Mouse (Mus musculus): ENCODE measurements around the gene Pik3r2. TPM values are rescaled to one million over a fixed set of nuclear protein-coding genes. Genes with fewer than 3 reads are reported as not detected.

Gene Pik3r2
- total RNA-seq, 2 experiments from 2014 or later, result 23.6 to 24.5 TPM

DNA sequence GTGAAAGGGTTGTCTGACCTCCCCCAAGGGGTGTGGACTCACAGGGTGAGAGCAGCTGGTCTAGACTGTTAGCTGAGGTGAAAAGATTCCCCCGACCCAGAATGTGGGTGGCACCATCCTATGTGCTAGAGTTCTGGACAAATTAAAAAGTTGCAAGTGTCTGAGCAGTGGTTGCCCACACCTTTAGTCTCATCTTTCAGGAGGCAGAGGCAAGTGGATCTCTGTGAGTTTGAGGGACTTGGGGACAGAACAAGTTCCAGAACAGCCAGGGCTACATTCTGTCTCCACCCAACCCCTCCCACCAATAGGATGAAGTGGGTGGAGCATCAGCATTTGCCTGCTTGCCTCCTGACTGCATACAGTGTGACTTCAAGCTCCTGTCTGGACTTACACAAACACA is 14.4 kb downstream of the Pik3r2 start:
- intact Hi-C loops (cut with DNase I), result no loop called here
- DNase-seq, result no peak

DNA sequence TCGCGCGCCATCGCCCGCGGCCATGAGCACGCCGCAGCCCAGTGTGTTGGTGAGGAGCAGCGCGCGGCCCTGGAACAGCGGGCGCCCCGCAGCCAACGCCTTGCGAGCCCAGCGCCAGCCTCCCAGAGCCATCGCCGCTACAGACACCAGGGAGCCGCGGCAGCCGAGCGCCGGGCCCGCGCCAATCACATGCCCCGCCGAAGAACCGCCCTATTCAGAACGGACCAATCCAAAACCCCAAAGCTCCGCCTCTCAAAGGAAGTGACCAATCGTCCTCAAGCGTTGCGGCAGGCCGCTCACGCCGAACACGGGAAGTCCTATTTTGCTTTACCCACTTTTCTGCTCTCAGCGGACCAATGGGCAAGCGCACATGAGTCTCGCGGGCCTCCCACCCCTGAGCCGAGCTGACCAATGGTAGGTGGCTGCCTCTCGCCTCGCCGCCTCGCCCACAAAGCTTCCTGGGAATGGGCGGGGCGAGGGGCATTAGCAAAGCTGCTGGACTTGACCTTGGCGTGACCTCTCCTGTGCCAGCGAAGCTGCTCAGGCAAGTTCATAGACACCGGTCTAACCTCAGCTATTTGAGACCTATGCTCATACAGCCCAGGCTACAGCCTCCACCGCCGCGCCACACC is 15.6 kb downstream of the Pik3r2 start, which contains the start of gene Mpv17l2:
Mpv17l2 (minus strand) TSS at position 172 of the 632 bp plus-strand sequence.
- intact Hi-C loops (cut with DNase I), result no loop called here
- peak; percentile 90 to 92 for DNase-seq

DNA sequence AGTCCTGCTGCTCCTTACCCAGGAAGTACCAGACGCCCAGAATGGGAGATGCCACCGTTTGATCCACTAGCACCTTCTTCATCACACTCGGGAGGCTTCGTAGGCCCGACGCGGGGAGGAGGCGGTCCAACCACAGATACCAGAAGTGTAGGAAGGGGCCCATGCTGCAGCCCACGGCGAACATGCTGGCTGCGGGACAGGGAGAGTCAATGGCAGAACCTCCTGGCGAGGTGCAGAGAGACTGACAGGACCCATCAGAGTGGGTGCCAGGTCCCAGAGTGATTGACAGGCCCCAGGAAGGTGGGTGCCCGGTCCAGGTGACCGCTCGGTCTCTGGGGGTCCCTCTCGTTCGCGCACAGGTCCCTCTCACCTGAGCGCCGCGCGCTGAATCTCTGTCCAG is 16.2 kb downstream of the Pik3r2 start:
- no peak for DNase-seq
- intact Hi-C loops (cut with DNase I), result no loop called here

DNA sequence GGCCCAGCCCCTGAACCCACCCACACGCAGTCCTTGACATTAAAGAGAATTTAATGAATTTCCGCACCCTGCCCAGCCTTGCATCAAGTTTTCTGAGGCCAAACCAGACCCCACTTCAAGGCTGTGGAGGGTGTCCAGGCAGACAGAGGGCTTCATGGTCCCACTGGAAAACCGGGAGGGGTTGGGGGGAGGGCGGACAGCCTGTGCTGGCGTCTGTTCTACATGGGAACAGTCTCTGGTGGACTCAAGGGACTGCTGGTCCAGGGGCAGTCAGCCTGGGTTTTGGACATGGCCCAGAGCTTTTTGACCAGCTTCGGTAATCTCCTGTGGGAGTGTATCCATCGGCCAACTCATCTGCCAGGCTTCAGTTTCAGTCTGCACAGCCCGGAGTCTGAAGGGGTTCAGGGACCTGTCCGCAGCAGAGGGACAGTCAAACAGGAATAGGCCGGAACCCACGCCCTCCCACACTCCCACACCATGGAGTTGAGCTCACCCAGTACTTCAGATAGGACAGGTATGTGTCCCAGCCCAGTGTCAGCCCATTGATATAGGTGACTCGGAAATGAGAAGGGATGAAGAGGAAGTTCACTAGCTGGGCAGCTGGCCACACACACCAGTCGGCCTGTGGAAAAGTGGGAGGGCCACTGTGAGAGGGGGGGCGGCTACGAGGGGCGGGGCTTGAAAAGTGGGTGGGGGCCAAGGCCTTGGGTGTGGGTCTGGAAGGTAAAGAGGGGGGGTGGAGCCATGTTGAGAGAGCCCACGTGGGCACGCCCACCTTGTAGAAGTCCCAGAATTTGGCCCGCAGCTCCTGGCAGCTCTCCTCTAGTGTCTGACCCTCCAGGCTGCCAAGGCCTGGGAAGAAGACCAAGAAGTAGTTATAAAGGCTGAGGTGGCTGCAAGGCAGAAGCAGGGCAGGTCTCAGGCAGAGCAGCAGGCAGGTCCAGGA is 17.6 kb downstream of the Pik3r2 start:
- intact Hi-C loops (cut with DNase I), result no loop called here
- DNase-seq, result peak in 1 of 2 experiments; percentile 16

DNA sequence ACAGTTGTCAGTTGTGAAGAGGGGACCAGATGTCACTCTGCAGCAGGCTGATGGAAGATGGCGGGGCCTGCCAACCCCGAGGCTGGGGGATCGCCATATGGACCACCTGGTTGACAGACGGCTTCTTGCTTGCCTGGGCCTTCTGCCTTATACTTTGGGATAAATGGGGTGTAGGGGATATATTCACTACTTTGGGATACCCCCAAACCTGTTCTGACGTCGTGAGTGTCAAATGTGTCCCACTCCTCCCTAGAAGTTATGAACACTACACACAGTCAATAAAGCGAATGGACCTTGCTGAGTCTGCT is 18.3 kb downstream of the Pik3r2 start:
- peak in 1 of 2 experiments; percentile 1 for DNase-seq
- intact Hi-C loops (cut with DNase I), result no loop called here

DNA sequence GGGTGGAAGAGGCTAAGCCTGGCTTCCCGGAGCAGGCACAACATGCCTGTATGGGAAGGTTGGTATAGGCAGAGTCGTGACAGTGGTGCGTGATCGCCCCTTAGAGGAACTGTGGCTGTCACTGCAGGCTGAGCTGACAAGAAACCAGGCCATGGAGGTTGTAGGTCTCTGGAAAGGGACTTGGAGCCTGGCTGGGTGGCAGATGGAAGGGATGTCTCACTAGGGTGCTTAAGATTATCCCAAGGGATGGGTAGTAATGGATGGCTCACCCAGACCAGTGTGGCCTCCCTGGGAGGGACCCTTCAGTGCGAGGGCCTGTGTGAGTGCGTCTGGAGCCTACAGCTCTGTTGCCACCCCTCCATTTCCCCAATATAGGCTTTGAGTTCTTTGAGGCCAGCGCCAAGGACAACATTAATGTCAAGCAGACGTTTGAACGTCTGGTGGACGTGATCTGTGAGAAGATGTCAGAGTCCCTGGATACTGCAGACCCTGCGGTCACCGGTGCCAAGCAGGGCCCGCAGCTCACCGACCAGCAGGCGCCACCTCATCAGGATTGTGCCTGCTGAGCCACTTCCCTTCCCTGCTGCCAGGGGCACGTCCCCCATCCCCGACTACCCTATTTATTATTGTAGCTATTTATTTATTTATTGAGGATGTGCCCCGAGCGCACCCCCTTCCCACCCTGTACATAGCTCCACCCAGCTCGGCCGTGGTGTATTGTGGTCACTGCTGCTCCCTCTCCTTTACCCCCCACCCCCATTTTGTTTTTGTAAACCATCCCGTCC is 18.8 kb downstream of the Pik3r2 start:
- peak in 1 of 2 experiments; percentile 13 for DNase-seq
- intact Hi-C loops (cut with DNase I), result no loop called here

DNA sequence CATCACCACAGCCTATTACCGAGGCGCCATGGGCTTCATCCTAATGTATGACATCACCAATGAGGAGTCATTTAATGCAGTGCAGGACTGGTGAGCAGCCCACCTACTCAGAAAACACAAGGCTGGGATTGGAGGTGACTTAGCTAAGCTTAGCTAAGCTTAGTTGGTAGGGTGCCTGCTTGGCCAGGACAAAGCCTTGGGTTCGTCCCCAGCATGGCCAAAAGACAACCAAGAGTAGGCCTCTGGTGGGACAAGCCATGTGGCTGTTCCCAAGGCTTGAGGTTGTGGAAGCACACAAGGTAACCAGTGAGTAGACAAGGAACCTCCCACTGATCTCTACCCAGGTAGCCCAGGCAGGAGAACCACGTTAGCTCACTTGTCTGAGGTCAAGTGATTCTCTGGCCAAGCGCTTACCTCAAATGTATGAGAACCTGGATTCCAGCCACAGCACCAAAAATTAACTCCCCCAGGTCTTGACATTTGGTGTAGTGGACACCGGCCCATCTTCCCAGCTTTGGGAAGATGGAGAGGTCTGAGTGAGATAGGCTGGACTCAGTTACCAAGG is 20.0 kb downstream of the Pik3r2 start:
- intact Hi-C loops (cut with DNase I), result no loop called here
- DNase-seq, result peak in 1 of 2 experiments; percentile 3

DNA sequence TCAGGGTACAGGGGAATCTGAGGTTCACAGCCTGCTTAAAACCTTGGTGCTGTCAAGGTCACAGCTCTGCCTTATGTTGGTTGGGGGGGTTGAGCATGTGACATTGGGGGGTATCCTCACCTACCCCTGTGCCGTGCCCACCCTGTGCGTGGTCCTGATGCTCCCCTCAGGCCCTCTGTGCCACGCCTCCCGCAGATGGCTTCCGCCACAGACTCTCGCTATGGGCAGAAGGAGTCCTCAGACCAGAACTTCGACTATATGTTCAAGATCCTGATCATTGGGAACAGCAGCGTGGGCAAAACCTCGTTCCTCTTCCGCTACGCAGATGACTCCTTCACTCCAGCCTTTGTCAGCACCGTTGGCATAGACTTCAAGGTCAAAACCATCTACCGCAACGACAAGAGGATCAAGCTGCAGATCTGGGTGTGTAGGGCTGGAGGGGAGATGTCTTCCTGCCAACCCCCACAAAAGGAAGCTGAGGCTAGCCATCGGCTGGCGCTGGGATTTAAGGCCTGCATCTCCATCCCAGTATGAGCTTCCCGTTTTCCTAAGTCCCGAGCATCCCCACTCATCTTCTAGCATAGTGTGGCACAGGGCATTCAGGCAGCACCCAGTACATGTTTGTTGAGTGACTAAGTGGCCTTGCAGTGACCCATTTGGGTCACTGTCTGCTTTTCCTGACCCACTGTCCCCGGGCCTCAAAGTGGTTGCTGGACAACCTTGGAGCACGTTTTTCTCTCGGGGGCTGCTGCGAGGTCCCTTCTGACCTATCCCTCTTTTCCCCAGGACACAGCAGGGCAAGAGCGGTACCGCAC is 20.6 kb downstream of the Pik3r2 start:
- DNase-seq, result peak in 1 of 2 experiments; percentile 6
- intact Hi-C loops (cut with DNase I), result no loop called here

DNA sequence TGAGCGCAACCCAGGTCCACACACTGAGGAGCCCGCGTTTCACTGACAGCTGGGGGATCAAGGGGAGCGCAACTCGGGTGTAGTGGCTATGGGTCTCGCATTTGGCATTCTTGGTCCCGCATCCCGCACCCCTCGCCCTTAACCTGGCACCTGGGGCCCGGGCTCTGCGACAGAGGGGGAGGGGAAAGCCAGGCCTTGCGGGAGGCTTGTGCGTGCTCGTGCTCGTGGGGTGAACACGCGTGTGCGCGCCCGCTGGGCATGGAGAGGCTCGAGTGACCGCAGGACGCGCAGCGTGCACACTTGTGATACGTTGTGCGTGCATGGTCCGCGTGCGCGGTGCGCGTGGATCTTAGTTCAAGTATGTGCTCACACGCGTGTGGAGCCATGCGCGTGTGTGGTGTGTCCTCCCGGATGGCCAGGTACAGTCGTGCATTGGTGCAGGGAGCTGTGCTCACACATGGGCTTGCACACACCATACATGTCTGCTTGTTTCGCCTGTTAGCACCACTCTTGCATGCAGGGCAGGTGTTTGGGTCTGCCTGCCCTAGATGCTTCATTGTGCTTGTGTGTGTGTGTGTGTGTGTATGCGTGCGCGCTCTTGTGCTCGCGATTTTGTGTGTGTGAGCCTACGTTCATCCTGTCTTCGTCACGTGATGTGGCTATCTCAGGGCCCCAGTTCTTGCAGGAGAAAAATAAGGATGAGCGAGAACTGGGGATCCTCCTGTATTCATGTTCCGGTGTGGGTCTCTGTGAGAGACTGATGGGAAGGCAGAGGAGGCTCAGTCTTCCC is 21.4 kb downstream of the Pik3r2 start:
- peak in 1 of 2 experiments; percentile 47 for DNase-seq
- intact Hi-C loops (cut with DNase I), result loop anchor here (5.0 kb wide), 2 partner anchors 83 to 143 kb away; partner anchors contain the start of gene Lsm4

DNA sequence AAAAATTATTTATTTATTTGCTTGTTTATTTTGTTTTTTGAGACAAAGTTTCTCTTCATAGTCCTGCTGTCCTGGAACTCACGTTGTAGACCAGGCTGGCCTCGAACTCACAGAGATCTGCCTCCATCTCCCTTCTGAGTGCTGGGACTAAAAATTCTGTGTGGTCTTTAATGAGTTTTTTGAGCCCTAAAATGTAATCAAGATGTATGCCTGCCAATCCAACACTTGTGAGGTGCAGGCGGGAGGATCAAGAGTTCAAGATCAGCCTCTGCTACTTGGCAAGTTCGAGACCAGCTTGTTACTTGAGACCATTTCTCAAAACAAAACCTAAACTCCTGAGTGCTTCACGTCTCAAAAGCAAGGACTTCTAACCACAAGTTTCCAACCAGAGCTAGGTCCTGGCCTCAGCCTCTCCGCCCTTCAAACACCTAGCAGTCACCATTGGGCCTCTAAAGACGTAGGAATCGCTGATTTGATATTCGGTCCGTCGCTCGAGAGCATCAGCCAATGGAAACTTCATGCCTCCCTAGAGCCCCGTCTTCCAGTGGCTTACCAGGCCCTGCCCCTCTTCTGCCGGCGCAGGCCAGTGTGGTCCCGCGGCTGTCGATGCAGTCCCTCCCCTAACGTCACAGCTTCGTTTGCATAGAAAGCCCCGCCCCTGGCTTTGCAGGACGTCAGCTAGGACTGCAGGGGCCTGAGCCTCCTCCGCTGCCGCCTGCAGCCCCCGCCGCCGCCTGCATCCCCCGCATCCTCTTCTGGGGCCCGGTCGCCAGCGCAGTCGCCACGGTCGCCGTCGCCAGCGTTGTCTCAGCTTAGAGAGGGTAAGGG is 22.3 kb downstream of the Pik3r2 start, which contains the start of gene Rab3a:
Rab3a (plus strand) TSS at position 637 of the 828 bp plus-strand sequence.
- intact Hi-C loops (cut with DNase I), result loop anchor here (5.0 kb wide), 2 partner anchors 82 to 142 kb away; partner anchors contain the start of gene Lsm4
- DNase-seq, result peak; percentile 92 to 94

DNA sequence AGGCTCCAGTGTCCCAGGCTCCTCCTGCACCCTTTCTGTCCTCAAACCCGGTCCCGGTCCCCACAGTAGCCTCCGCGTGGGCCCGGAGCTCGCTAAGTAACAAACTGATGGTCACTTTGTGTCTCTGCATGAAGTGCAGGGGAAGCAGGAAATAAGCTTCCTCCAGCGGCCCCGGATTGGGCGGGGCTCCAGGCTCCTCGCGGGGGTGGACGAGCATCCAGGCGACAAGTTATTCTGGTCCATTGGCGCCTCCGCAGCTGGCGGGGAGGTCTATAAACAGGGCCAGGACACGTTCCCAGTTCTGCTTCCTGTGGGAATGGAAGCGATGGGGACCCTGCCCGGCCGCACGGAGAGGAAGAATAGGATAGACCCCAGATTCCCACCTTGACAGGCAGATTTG is 23.4 kb downstream of the Pik3r2 start:
- intact Hi-C loops (cut with DNase I), result loop anchor here (5.0 kb wide), 2 partner anchors 81 to 141 kb away; partner anchors contain the start of gene Lsm4
- DNase-seq, result peak; percentile 92 to 93

DNA sequence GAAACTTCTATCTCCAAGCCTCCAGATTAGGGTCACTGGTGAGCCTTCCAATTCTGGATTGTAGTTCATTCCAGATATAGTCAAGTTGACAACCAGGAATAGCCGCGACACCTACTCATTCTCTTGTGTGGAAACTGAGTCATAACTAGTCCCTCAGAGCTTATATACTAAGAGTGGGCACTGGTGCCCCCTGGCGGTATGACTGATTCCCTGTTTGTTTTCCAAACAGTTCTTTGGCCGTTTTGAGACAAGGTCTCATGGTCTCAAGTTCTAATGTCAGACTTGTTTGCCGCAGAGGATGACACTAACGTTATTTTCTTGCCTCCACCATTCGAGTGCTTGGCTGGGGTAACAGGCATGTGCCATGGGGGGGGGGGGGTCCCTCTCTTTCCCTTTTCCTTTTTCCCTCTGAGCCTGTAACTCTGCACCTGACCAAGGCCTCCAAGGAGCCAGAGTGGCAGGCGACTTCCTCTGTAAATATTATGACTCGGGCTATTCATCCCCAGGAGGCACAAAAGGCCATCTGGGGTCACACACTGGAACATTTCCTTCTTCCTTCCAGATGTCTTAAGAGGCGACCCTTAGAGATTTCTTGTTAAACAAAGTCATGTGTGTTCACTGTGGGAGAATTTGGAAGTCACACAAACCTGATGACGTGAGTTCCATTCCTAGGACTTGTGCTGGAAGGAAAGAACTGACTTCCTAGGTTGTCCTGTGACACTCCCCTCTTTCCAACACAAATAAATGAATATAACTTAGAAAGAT is 24.3 kb downstream of the Pik3r2 start:
- intact Hi-C loops (cut with DNase I), result loop anchor here (1.0 to 5.0 kb wide), 4 partner anchors 8 to 140 kb away; partner anchors contain the start of gene Lsm4
- peak; percentile 84 to 85 for DNase-seq

DNA sequence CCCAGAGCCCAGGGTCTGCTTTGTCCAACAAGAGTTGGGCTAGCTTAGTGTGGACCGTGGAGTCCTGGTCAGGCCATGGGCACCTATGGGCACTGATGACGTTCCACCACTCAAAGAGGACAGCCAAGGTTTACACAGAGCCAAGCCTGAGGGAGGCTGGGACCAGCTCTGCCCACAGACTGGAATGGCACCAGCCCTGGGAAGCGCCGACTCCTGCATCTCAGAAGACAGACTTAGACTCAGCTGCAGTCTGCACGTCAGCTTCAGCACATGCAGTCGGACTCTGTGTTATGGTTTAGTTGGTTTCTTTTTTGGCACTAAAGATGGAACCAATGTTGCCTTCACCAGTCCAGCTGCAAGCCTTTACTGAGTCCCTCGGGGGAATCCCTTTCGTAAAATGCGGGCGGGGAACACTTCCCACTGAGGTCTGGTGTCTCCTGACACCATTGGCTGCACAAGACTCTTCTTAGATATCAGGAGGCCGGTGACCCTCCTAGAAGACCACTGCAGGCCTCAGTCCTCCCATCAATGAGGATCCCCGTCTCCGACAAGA is 26.3 kb downstream of the Pik3r2 start:
- DNase-seq, result peak; percentile 14 to 41
- intact Hi-C loops (cut with DNase I), result loop anchor here (5.0 kb wide), 2 partner anchors 78 to 138 kb away; partner anchors contain the start of gene Lsm4

DNA sequence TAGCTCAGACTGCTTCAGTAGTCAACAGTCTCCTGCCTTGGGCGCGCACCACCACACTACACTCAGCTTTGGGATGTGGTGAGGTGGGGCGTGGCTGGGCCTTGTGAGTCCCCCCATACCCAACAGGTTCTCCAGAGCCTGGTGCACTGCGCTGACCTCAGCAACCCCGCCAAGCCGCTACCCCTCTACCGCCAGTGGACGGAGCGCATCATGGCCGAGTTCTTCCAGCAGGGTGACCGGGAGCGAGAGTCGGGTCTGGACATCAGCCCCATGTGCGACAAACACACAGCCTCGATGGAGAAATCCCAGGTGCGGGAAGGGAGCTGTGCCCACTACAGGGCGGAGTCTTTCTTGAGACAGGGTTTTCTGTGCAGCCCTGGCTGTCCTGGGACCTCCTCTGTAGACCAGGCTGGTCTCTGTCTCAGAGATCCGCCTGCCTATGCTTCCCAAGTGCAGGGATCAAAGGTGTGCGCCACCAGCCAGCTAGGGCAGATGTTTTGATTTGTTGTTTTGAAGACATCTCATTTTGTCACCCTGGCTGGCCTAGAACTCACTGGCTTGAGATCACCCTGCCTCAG is 27.3 kb downstream of the Pik3r2 start:
- DNase-seq, result peak in 1 of 2 experiments; percentile 2
- intact Hi-C loops (cut with DNase I), result no loop called here

DNA sequence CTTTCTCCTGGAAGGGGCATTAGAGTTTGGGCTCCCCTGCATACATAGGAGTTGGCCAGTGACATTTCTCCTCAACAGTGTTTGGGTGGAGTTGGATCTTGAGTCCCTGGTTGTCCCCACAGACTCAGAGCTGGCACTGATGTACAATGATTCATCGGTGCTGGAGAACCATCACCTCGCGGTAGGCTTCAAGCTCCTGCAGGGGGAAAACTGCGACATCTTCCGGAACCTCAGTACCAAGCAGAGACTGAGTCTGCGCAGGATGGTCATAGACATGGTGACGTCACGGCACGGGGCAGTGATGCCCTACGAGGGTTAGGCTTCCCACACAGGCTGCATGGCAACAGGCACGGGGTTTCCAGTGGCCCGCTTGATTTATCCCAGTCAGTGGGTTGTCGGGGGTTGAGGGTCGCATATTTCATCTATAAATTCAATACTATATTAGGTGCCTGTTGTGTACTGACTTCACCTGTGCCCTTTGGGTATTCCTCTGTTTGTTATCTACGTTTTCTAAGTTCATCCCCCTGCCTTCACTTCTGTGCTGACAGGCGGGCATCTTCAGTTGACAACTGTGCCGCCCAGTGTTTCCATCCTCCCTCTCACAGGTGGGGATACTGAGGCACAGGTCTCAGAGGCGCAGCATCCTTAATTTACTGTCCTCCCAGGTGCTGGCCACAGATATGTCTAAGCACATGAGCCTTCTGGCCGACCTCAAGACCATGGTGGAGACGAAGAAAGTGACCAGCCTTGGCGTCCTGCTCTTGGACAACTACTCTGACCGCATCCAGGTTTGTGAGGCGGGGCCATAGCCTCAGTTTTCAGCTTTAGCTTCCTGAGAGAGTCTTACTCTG is 28.0 kb downstream of the Pik3r2 start:
- peak in 1 of 2 experiments; percentile 2 for DNase-seq
- intact Hi-C loops (cut with DNase I), result no loop called here

Measured in heart, postnatal 36 days (tissue).